Mouse (Mus musculus): ENCODE data around the gene Cldn11.

GRCm38 (mm10) chr3:31156126-31156525 is 6.4 kb downstream of the Cldn11 start:
- TF ChIP-seq CTCF (IDR thresholded peaks at IDR 0.05; ENCODE audit: low read depth, low read length) (no peak), POLR2AphosphoS5 (IDR thresholded peaks at IDR 0.05; ENCODE audit: insufficient replicate concordance, low read depth, low read length) (no peak), TAL1 (conservative IDR thresholded peaks at IDR 0.05; ENCODE audit: low read depth, low read length) (no peak), GATA1 (IDR thresholded peaks at IDR 0.05; ENCODE audit: borderline replicate concordance, low read length) (no peak)
